Mouse (Mus musculus): ENCODE measurements at regions not wholly inside any gene's neighbourhood (a gene's known extent, or its start where the extent isn't known, plus 50 kb on each side); places are given as distances from the start of the nearest gene placed in this dataset.

DNA sequence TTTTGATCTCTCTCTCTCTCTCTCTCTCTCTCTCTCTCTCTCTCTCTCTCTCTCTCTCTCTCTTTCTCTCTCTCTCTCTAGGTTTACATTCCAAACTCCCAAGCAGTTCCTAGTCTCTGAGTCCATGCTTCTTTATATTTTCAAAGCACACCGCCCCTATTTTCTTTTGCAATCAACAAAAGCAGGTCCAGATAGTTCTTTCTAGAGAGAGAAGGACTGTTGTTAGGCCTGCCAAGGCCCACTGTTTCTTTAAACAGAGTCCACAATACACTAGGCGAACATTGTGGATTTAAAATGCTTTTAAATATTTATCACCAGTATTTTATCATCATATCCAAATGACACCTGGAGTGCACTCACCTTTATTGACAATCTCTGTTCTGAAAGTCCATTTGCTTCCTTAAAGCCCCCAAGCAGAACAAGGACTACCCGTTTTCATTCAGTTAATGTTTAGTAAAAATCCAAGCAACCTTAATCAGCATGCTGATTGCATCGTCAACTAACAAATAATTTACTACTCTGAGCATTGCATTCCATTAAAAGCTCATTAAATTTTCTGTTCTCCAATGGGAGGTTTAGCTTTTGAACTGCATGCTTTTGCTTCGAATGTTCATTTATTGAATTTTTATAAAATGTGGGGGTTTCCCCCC lies 157.7 kb upstream of the Tmem161b start:
- TF ChIP-seq POLR2A (IDR thresholded peaks at IDR 0.05; ENCODE audit: control insufficient read depth in 1 of 2, insufficient read depth in 1 of 2, low read depth in 1 of 2, low read length in 2 of 2, poor library complexity in 1 of 2) (no peak), MAFK (IDR thresholded peaks at IDR 0.05; ENCODE audit: borderline replicate concordance, low read depth, low read length) (no peak), NELFE (IDR thresholded peaks at IDR 0.05; ENCODE audit: low read depth, low read length) (no peak), CTCF (IDR thresholded peaks at IDR 0.05 in 2 of 3, conservative IDR thresholded peaks at IDR 0.05 in 1 of 3; ENCODE audit: control insufficient read depth in 1 of 3, insufficient read depth in 1 of 3, low read depth in 2 of 3, low read length in 3 of 3, poor library complexity in 1 of 3, severe bottlenecking in 1 of 3) (no peak), CHD1 (IDR thresholded peaks at IDR 0.05; ENCODE audit: low read depth, low read length) (no peak), EP300 (IDR thresholded peaks at IDR 0.05; ENCODE audit: low read depth in 1 of 2, low read length in 2 of 2) (no peak), ZNF384 (IDR thresholded peaks at IDR 0.05; ENCODE audit: low read depth, low read length) (no peak), SMC3 (IDR thresholded peaks at IDR 0.05; ENCODE audit: low read depth, low read length) (no peak), SIN3A (IDR thresholded peaks at IDR 0.05; ENCODE audit: low read length) (no peak), POLR2AphosphoS2 (IDR thresholded peaks at IDR 0.05; ENCODE audit: low read length) (no peak)
